Mouse (Mus musculus) stomach, postnatal 0 days (tissue): ENCODE measurements at regions not wholly inside any gene's neighbourhood (a gene's known extent, or its start where the extent isn't known, plus 50 kb on each side); places are given as distances from the start of the nearest gene placed in this dataset.

Experiments
- CTCF ChIP-seq: IDR thresholded peaks from 2 replicates; pipeline ENCODE4 v1.5.1; 2016; ENCODE audit warnings: antibody characterized with exemption, low read depth, mild to moderate bottlenecking, moderate library complexity
- EP300 ChIP-seq: optimal IDR thresholded peaks from 2 replicates; pipeline ENCODE3; 2016; ENCODE audit warnings: antibody characterized with exemption

DNA sequence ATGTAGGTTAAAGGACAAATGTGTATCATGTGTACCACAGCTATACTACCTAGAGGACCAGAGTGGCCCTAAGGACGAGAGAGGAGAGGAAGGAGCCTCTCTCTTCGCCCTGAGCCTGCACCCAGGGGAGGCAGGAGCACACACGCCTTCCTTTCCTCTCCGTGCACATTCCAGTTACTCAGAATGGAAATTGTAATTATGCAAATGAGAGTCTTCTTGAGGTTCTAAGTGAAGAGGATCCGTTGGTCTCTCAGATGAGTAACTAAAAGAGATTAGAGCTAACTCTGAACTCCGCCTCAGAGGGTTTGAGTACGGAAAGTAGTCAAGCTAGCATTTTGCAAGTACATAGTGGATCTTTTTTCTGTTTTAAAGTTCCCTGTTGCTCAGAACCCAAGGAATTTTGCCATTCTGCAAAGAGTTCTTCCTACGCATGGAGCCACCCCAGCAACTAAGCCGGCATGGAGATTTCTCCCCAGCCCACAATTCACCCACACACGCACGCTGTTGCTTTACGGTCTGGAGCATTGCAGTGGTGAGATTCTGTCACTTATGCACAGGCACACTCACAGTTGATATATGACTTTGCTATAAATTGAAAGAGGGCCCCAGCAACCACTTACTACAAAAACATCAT lies 56.0 kb upstream of the Cpeb4 start:
- TF ChIP-seq CTCF = no peak
- TF ChIP-seq EP300 = no peak
